Mouse (Mus musculus): Measurements from ENCODE around the gene Gdf2.

- TF ChIP-seq CTCF (IDR thresholded peaks at IDR 0.05) (no peak), EP300 (IDR thresholded peaks at IDR 0.05) (no peak)
Measured at GRCm38 (mm10) chr14:33931853-33932252, 9.0 kb upstream of the Gdf2 start.
